Mouse (Mus musculus) ES-Bruce4 (cell line): ENCODE measurements around the gene Uvssa. TPM values are rescaled to one million over a fixed set of nuclear protein-coding genes. Genes with fewer than 3 reads are reported as not detected.
A peak's percentile ranks its signal among the peaks of the same experiment; 100 is the strongest.

Experiments
- H3K27ac ChIP-seq: 2 replicates; pipeline ENCODE4 v1.5.1; 2012; ENCODE audit warnings: low read length, inconsistent platforms; ENCODE audit not compliant: insufficient read depth
- H3K27me3 ChIP-seq: 2 replicates; pipeline ENCODE4 v1.6.1; 2012; ENCODE audit warnings: mild to moderate bottlenecking, low read length, inconsistent platforms; ENCODE audit not compliant: control insufficient read depth, poor library complexity, insufficient read depth, severe bottlenecking
- H3K36me3 ChIP-seq: 2 replicates; pipeline ENCODE4 v1.6.1; 2012; ENCODE audit warnings: inconsistent platforms, mild to moderate bottlenecking, low read length, moderate library complexity; ENCODE audit not compliant: control insufficient read depth, poor library complexity, insufficient read depth, severe bottlenecking
- H3K4me1 ChIP-seq: one replicate; pipeline ENCODE4 v1.8.1; 2011; ENCODE audit warnings: low read length; ENCODE audit not compliant: control insufficient read depth, insufficient read depth
- H3K4me3 ChIP-seq: 2 replicates; pipeline ENCODE4 v1.5.1; 2011; ENCODE audit warnings: low read depth, mild to moderate bottlenecking, low read length
- H3K9ac ChIP-seq: 2 replicates; pipeline ENCODE4 v1.6.1; 2012; ENCODE audit warnings: low read depth, mild to moderate bottlenecking, inconsistent platforms; ENCODE audit not compliant: poor library complexity, severe bottlenecking
- H3K9me3 ChIP-seq: replicated peaks from 2 replicates; pipeline ENCODE4 v1.6.1; 2012; ENCODE audit warnings: mild to moderate bottlenecking, low read length, inconsistent platforms; ENCODE audit not compliant: control insufficient read depth, poor library complexity, insufficient read depth, severe bottlenecking
- CTCF ChIP-seq: IDR thresholded peaks from one replicate; pipeline ENCODE4 v1.8.1; 2011; ENCODE audit warnings: low read depth, low read length
- EP300 ChIP-seq: IDR thresholded peaks from 2 replicates; pipeline ENCODE4 v1.6.1; 2011; ENCODE audit warnings: low read depth, low read length; ENCODE audit not compliant: insufficient read depth
- POLR2A ChIP-seq: IDR thresholded peaks from one replicate; pipeline ENCODE4 v1.8.1; 2011; ENCODE audit warnings: low read length; ENCODE audit not compliant: insufficient read depth
- polyA plus RNA-seq: library from polyadenylated mRNA; stranded (reverse); fragments of >200 nt; gene quantifications from 2 replicates; pipeline ENCODE4 v1.2.4, GENCODE M21; 2011; ENCODE audit warnings: low read depth; ENCODE audit not compliant: missing spikeins, insufficient read depth, insufficient read length

The Uvssa gene
- polyA plus RNA-seq, result 6.9 and 7.2 TPM in 2 replicates

- H3K9ac ChIP-seq, result peak within 1 kb of the TSS; percentile 53
- peaks cover 2% of the 10 kb centered on the region for H3K4me1 ChIP-seq
- no peaks in the 10 kb centered on the region for H3K36me3 ChIP-seq
- no peaks in the 10 kb centered on the region for H3K27me3 ChIP-seq
- no peaks in the 10 kb centered on the region for H3K9me3 ChIP-seq
- 0 out of 2 replicates have a peak, but pooled peaks have one; percentile 1 for TF ChIP-seq EP300
- TF ChIP-seq POLR2A, result peak; percentile 38
- no peak for TF ChIP-seq CTCF
- H3K4me3 ChIP-seq, result peak within 1 kb of the TSS; percentile 73
- 0 out of 2 replicates have a peak within 1 kb of the TSS, but pooled peaks have one; percentile 22 for H3K27ac ChIP-seq
Measured at GRCm38 (mm10) chr5:33378302-33378854, at the start of gene Uvssa. Gene Uvssa, plus strand, starts transcription at chr5:33378549.

GRCm38 (mm10) chr5:33334381-33335272 lies 43.7 kb upstream of the Uvssa start:
- H3K4me1 ChIP-seq, result no peaks in the 10 kb centered on the region
- H3K4me3 ChIP-seq, result peak overlapping the region; percentile 91
- H3K9me3 ChIP-seq, result peaks cover 20% of the 10 kb centered on the region
- no peaks in the 10 kb centered on the region for H3K27me3 ChIP-seq
- H3K27ac ChIP-seq, result peak overlapping the region; percentile 66
- no peaks in the 10 kb centered on the region; the same call in none of the 2 replicates for H3K36me3 ChIP-seq
- no peak for TF ChIP-seq EP300
- TF ChIP-seq POLR2A, result no peak
- TF ChIP-seq CTCF, result no peak
- peak overlapping the region; percentile 79 for H3K9ac ChIP-seq

- TF ChIP-seq EP300 (no peak), POLR2A (peak; percentile 15)
- Histone ChIP-seq H3K9me3 (peaks cover 20% of the 10 kb centered on the region), H3K4me3 (peak within 1 kb of the TSS; percentile 92), H3K27me3 (no peaks in the 10 kb centered on the region), H3K4me1 (no peaks in the 10 kb centered on the region), H3K9ac (peak within 1 kb of the TSS; percentile 92), H3K36me3 (no peaks in the 10 kb centered on the region; the same call in none of the 2 replicates), H3K27ac (peak within 1 kb of the TSS; percentile 66)
Measured at GRCm38 (mm10) chr5:33335273-33335976, 42.9 kb upstream of the Uvssa start, which contains the start of gene Maea. Gene Maea, plus strand, starts transcription at chr5:33335509.

- no peaks in the 10 kb centered on the region; the same call in none of the 2 replicates for H3K36me3 ChIP-seq
- H3K9me3 ChIP-seq, result peaks cover 20% of the 10 kb centered on the region
- no peak for TF ChIP-seq POLR2A
- no peak for TF ChIP-seq EP300
- TF ChIP-seq CTCF, result no peak
- peak overlapping the region; percentile 92 for H3K4me3 ChIP-seq
- no peaks in the 10 kb centered on the region for H3K27me3 ChIP-seq
- peak overlapping the region; percentile 92 for H3K9ac ChIP-seq
- H3K27ac ChIP-seq, result peak overlapping the region; percentile 14; the same call in 1 of the 2 replicates
- H3K4me1 ChIP-seq, result no peaks in the 10 kb centered on the region
Measured at GRCm38 (mm10) chr5:33335977-33336360, 42.4 kb upstream of the Uvssa start.

- Histone ChIP-seq H3K9ac (no peak overlapping the region), H3K9me3 (peaks cover 20% of the 10 kb centered on the region)
- TF ChIP-seq POLR2A (no peak), CTCF (no peak), EP300 (no peak)
Measured at GRCm38 (mm10) chr5:33337206-33337605, 41.1 kb upstream of the Uvssa start.

More at GRCm38 (mm10) chr5:33337206-33337605, 41.1 kb upstream of the Uvssa start:
- H3K36me3 ChIP-seq, result no peaks in the 10 kb centered on the region; the same call in none of the 2 replicates
- no peaks in the 10 kb centered on the region for H3K27me3 ChIP-seq
- no peak overlapping the region for H3K4me3 ChIP-seq
- no peaks in the 10 kb centered on the region for H3K4me1 ChIP-seq
- H3K27ac ChIP-seq, result no peak overlapping the region
